Mouse (Mus musculus) heart, embryonic 16.5 days (tissue): ENCODE data around the gene Jund. TPM values are rescaled to one million over a fixed set of nuclear protein-coding genes. Genes with fewer than 3 reads are reported as not detected.

Experiments used
- ATAC-seq: fragments of 200-750 bp; cut with Nextera tagmentation; replicated peaks from 2 replicates; pipeline ENCODE4 v1.8.0; 2017; ENCODE audit warnings: moderate number of reproducible peaks; ENCODE audit not compliant: insufficient read depth, low FRiP score; ENCODE audit errors: extremely low read depth
- H3K27ac ChIP-seq: fragments of 300-500 bp; sonication (generic); 2 replicates; pipeline ENCODE4 v1.5.1; 2014; ENCODE audit warnings: mild to moderate bottlenecking, low read length, control low read depth, moderate library complexity
- H3K27me3 ChIP-seq: fragments of 300-500 bp; sonication (generic); 2 replicates; pipeline ENCODE4 v1.6.1; 2014; ENCODE audit warnings: low read length, mixed read lengths; ENCODE audit not compliant: control insufficient read depth, insufficient read depth
- H3K36me3 ChIP-seq: fragments of 300-500 bp; sonication (generic); 2 replicates; pipeline ENCODE4 v1.6.1; 2014; ENCODE audit not compliant: control insufficient read depth, insufficient read depth
- H3K4me1 ChIP-seq: fragments of 300-500 bp; sonication (generic); 2 replicates; pipeline ENCODE4 v1.6.1; 2014; ENCODE audit warnings: low read length, mixed read lengths; ENCODE audit not compliant: control insufficient read depth, insufficient read depth
- H3K4me2 ChIP-seq: fragments of 300-500 bp; sonication (generic); 2 replicates; pipeline ENCODE4 v1.6.1; 2014; ENCODE audit warnings: low read depth, mild to moderate bottlenecking, control low read depth, low read length
- H3K4me3 ChIP-seq: fragments of 300-500 bp; sonication (generic); 2 replicates; pipeline ENCODE4 v1.5.1; 2014; ENCODE audit warnings: mild to moderate bottlenecking, control low read depth, low read length
- H3K9ac ChIP-seq: fragments of 300-500 bp; sonication (generic); 2 replicates; pipeline ENCODE4 v1.6.1; 2014; ENCODE audit warnings: low read length, control low read depth
- H3K9me3 ChIP-seq: fragments of 300-500 bp; sonication (generic); replicated peaks from 2 replicates; pipeline ENCODE4 v1.6.1; 2016; ENCODE audit warnings: low read length; ENCODE audit not compliant: control insufficient read depth
- WGBS: fragments of 180-500 bp; shearing (Covaris S2); extraction: QIAGEN DNeasy Blood & Tissue Kit; methylation state at CpG from one replicate; pipeline ENCODE4 v1.1.7; 2014; 5-methylcytosine and 5-hydroxymethylcytosine counted together
- polyA plus RNA-seq: library from polyadenylated mRNA; unstranded; fragments of >200 nt; fragmentation: Nextera tagmentation; extraction: Ambion mirVana; gene quantifications from 2 replicates; pipeline ENCODE4 v1.2.1, GENCODE M21; 2015

The Jund gene
- polyA plus RNA-seq, 1 experiment from 2014 or later = 58.7 TPM

DNA sequence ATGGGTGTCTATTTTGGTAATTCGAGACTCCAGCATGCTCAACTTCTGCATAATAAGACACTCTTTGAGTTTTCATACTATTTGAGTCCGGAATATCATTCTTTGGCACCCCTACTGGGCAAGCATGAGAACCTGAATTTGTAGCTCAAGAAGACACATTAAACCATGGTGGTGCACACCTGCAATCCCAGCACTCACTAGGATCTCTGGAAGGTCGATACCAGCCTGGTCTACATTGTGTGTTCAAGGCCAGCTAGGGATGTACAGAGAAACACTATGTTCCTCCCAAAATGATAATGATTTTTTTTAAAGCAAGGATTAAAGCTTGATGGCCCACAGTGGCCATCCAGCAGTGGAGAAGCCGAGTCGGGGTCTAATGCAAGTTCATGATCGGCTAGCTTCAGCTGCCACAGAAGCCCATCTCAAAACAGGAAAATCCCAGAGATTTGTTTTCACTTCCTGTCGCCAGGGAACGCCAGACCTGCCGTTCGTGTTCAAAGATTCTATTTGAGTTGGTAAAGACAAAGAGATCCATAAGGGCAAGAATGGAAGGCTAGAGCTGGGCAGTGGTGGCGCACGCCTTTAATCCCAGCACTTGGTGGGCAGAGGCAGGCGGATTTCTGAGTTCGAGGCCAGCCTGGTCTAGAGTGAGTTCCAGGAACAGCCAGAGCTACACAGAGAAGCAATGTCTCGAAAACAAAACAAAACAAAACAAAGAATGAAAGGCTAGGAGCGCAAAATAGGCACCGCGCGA, 26.2 kb upstream of the Jund start:
- WGBS = 38% methylated on average over 19 of the region's 19 CpGs
- peak overlapping the region; percentile 43 for H3K4me3 ChIP-seq

DNA sequence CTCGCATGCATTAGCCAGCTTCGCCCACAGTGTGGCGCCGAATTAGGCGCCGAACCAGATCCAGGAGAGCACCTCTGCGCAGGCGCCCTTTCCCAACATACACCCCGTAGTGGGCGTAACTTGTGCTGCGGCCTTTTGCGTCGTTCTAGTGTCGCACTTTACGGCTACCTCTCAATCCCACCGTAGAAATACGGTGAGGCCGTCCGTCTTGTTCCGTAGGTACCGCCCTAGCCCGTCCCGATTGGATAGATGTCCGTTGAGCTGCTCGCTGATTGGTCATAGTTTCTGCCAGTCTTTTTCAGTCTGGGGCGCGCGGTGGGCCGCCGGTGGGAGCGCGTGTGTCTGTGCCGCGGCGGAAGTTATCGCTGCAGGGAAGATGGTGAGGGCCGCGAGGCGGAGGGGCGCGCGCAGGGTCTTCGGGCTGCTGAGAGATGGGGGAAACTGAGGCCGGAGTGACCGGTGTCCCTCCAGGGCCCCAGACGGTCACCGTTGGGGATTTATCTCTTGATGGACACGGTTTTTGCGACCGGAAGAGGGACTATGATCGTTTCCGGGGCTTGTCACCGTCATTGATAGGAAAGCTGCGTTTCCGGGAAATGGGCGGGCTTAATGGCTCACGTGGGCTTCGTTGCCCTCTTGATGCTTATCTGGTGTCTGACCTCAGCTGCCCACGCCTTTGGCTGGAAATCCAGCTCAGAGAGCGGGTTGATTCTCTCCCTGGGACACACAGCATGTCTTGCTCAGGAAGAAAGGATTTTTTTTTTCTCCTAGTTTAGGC, 25.5 kb upstream of the Jund start, which contains the start of gene Lsm4:
TSS of gene Lsm4 (plus strand) at position 170 of the 778 bp plus-strand sequence.
- Histone ChIP-seq H3K27me3 (no peaks in the 10 kb centered on the region), H3K36me3 (peaks cover 4% of the 10 kb centered on the region; the same call in 1 of the 2 replicates), H3K4me1 (peaks cover 12% of the 10 kb centered on the region), H3K4me3 (peak within 1 kb of the TSS; percentile 79), H3K9me3 (no peaks in the 10 kb centered on the region), H3K4me2 (peak within 1 kb of the TSS; percentile 90), H3K9ac (peak within 1 kb of the TSS; percentile 81), H3K27ac (peak within 1 kb of the TSS; percentile 94)
- peak; percentile 97 for ATAC-seq
- under 1% methylated on average over 60 of the region's 60 CpGs for WGBS

More for the DNA sequence above, 26.2 kb upstream of the Jund start:
- no peaks in the 10 kb centered on the region for H3K36me3 ChIP-seq
- peak; percentile 2; the same call in 1 of the 2 replicates for ATAC-seq
- no peaks in the 10 kb centered on the region for H3K9me3 ChIP-seq
- no peaks in the 10 kb centered on the region for H3K27me3 ChIP-seq
- H3K9ac ChIP-seq = peak overlapping the region; percentile 70
- peak overlapping the region; percentile 65 for H3K4me2 ChIP-seq
- H3K27ac ChIP-seq = peak overlapping the region; percentile 63
- H3K4me1 ChIP-seq = peaks cover 12% of the 10 kb centered on the region

DNA sequence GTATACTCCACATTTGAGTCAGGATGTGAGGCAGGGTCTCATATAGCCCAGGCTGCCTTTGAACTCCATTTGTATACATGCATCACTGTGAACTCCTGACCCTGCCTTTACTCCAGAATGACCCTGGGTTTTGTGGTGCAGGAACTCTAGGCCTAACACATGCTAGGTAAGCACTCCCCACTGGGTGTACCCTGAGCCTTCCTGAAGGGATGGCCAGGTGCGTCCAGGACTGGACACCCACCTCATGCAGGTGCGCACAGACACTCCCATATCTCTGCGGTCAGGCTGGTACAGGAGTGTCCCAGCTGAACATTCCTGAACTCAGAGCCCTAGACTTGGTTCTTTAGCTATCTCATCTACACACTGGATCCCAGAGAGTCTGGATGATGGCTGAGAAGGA, 24.6 kb upstream of the Jund start:
- no peak for ATAC-seq
- no peaks in the 10 kb centered on the region for H3K27me3 ChIP-seq
- H3K27ac ChIP-seq = peak overlapping the region; percentile 94
- peaks cover 14% of the 10 kb centered on the region for H3K4me1 ChIP-seq
- peak overlapping the region; percentile 81 for H3K9ac ChIP-seq
- WGBS = 77% methylated on average over 3 of the region's 3 CpGs
- H3K9me3 ChIP-seq = no peaks in the 10 kb centered on the region
- H3K4me3 ChIP-seq = peak overlapping the region; percentile 79
- peak overlapping the region; percentile 90 for H3K4me2 ChIP-seq
- H3K36me3 ChIP-seq = peaks cover 11% of the 10 kb centered on the region

DNA sequence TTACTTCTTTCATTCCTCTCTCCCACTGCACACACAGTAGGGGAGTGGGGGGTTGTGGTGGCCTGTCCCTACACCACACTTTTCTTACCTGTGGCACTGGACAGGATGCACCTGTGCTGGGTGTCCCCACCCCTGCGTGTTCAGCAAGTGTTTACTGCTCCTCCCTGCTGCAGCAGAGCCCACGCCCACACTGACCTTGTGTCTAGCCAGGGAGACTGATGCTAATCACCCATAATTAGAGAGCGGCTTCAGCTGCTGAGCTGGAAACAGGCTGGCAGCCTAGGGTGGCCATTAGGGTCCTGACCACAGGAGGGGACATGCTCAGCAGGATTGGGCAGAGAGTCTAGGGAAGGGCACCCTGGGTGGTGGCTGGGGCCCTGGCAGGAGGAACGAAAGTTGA, 24.0 kb upstream of the Jund start:
- Histone ChIP-seq H3K9ac (peak overlapping the region; percentile 81), H3K27me3 (no peaks in the 10 kb centered on the region), H3K27ac (peak overlapping the region; percentile 94), H3K9me3 (no peaks in the 10 kb centered on the region), H3K4me3 (no peak overlapping the region), H3K4me2 (peak overlapping the region; percentile 90), H3K36me3 (peaks cover 13% of the 10 kb centered on the region), H3K4me1 (peaks cover 15% of the 10 kb centered on the region)
- no peak for ATAC-seq
- WGBS = 72% methylated on average over 4 of the region's 4 CpGs

DNA sequence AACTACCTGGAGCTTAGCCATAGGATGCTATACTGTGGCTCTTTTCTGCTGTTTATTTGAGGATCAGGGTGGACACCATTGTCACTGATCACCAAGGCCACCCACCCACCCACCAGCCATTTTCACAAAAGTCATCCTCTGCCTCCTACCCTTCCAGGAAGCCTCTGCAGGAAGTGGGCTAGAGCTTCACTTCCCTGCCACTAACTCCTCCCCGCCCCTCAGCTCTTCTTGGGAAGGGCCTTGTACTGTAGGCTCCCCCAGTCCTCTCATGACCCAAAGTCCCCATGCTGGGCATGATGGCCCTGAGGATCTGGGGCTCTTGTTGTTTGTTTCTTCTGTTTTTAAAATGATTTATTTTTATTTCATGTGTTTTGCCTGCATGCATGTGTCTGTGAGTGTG, 23.4 kb upstream of the Jund start:
- Histone ChIP-seq H3K9ac (no peak overlapping the region), H3K4me1 (peaks cover 15% of the 10 kb centered on the region), H3K27ac (peak overlapping the region; percentile 94), H3K4me3 (no peak overlapping the region), H3K36me3 (peaks cover 13% of the 10 kb centered on the region), H3K9me3 (no peaks in the 10 kb centered on the region), H3K4me2 (no peak overlapping the region), H3K27me3 (no peaks in the 10 kb centered on the region)
- WGBS = 59% methylated on average over 1 of the region's 1 CpGs
- no peak for ATAC-seq

DNA sequence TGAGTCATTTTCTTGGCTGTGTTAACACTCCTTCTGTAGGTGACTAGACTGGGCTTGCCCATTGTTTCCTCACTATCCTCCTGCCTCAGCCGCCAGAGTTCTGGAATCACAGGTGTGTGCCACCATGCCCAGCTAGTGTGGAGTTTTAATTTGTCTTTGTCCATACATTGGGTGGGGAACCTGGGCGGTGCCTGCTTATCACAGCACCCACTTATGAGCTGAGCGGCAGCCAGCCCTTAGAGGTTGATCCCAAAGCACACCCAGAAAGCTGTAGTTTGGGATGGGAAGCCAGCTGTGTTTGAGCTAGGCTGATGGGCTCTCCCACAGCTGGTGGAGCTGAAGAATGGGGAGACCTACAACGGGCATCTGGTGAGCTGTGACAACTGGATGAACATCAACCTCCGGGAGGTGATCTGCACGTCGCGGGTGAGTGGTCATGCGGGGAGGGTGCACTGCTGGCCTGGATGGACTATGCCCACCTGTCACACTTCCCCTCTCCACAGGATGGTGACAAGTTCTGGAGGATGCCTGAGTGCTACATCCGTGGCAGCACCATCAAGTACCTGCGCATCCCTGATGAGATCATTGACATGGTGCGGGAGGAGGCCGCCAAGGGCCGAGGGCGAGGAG, 21.2 kb upstream of the Jund start:
- no peak for ATAC-seq
- Histone ChIP-seq H3K27me3 (no peaks in the 10 kb centered on the region), H3K4me2 (no peak overlapping the region), H3K9ac (no peak overlapping the region), H3K4me3 (no peak overlapping the region), H3K4me1 (peaks cover 19% of the 10 kb centered on the region), H3K27ac (no peak overlapping the region), H3K36me3 (peaks cover 13% of the 10 kb centered on the region), H3K9me3 (no peaks in the 10 kb centered on the region)
- WGBS = 91% methylated on average over 15 of the region's 15 CpGs

DNA sequence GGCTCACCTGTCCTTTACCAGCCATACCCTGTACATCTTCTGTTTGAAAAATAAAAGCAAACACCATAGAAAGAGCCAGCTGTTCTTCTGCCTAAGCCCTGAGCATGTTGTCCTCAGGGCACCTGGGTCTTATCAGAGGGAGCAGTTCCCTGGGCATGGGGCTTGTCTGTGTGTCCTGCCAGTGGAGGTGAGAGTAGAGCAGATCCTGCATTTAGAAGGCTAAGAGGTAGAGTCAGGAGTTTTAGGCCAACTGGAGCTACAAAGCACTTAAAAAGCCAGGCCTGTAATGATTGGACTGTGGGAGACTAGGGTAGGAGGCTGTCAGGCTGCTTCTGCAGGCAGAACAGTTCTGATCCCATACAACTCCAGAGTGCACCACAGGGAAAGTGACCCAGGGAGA, 20.1 kb upstream of the Jund start:
- no peak for ATAC-seq
- no peaks in the 10 kb centered on the region for H3K9me3 ChIP-seq
- no peak overlapping the region for H3K4me2 ChIP-seq
- H3K4me3 ChIP-seq = no peak overlapping the region
- no peak overlapping the region for H3K27ac ChIP-seq
- H3K27me3 ChIP-seq = no peaks in the 10 kb centered on the region
- H3K4me1 ChIP-seq = peaks cover 21% of the 10 kb centered on the region
- no peak overlapping the region for H3K9ac ChIP-seq
- peaks cover 13% of the 10 kb centered on the region for H3K36me3 ChIP-seq

DNA sequence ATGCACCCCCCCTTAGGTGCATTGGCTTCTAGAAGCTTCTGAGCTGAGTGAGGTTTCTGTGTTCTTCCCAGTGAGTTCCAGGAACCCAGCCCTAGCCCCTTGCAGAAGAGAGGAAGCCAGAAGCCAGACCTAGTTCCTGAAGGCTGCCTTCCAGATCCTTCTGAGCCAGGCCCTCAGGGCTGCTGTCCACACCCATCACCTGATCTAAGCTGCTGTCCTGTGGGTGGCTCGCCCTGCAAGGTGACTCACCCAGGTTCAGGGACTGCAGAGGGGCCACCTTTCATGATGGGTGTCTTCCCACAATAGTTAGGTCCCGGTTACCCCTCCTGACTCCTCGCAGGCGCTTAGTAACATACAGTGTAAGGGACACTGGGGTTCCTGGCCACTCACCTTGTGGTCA, 19.3 kb upstream of the Jund start:
- H3K4me3 ChIP-seq = no peak overlapping the region
- 90% methylated on average over 4 of the region's 4 CpGs for WGBS
- H3K9ac ChIP-seq = peak overlapping the region; percentile 12; the same call in 1 of the 2 replicates
- no peaks in the 10 kb centered on the region for H3K9me3 ChIP-seq
- peaks cover 13% of the 10 kb centered on the region for H3K36me3 ChIP-seq
- no peaks in the 10 kb centered on the region for H3K27me3 ChIP-seq
- ATAC-seq = no peak
- no peak overlapping the region for H3K27ac ChIP-seq
- H3K4me2 ChIP-seq = no peak overlapping the region
- H3K4me1 ChIP-seq = peaks cover 15% of the 10 kb centered on the region
